Mouse (Mus musculus): ENCODE results near the gene Ajap1. TPM values are rescaled to one million over a fixed set of nuclear protein-coding genes. Genes with fewer than 3 reads are reported as not detected.

Ajap1 gene
- polyA plus RNA-seq, 1 experiment: not detected

- no peak for TF ChIP-seq CTCF (IDR thresholded peaks at IDR 0.05; ENCODE audit: low read depth, low read length)
- TF ChIP-seq POLR2A (IDR thresholded peaks at IDR 0.05; ENCODE audit: borderline replicate concordance, low read depth, low read length): no peak
- H3K27ac ChIP-seq (ENCODE audit: insufficient read depth, low read depth, low read length): no peak overlapping the region
- H3K4me3 ChIP-seq (ENCODE audit: insufficient read depth, low read length): no peak overlapping the region
- H3K4me1 ChIP-seq (ENCODE audit: control insufficient read depth, insufficient read depth, low read length): no peaks in the 10 kb centered on the region
Measured at GRCm38 (mm10) chr4:153327809-153328208, 154.8 kb downstream of the Ajap1 start.

All from bone marrow macrophage, adult 2 months (primary cell).